Mouse (Mus musculus): ENCODE measurements around the gene Ankfn1. TPM values are rescaled to one million over a fixed set of nuclear protein-coding genes. Genes with fewer than 3 reads are reported as not detected.

The Ankfn1 gene
- polyA plus RNA-seq, 1 experiment from 2014 or later: 1.8 TPM

DNA sequence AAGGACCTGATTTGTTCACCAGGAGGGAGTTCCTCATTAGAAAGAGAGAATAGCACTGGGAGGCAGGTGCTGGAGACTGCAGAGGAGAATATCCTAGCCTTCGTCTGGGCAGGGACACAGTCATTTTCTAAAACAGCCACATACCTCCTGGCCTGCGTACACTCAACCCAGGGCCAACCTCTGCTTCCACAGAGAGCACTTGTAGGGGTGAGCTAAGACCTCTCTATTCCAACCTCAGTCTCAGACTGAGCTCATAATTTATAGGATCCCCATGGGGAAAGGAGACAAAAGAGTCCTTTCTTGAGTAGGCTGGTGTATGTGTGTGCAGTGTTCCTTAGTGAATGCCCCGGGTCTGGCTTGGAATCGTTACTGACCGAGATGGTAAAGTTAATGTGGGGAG is 418.9 kb downstream of the Ankfn1 start:
- Histone ChIP-seq H3K36me3 (no peaks in the 10 kb centered on the region), H3K4me2 (replicated peaks) (no peak overlapping the region), H3K4me3 (replicated peaks) (no peak overlapping the region), H3K4me1 (0 out of 2 replicates have a peak, but pooled peaks cover 11% of the 10 kb centered on the region), H3K9ac (no peak overlapping the region), H3K9me3 (replicated peaks) (no peaks in the 10 kb centered on the region), H3K27ac (replicated peaks) (no peak overlapping the region), H3K27me3 (no peaks in the 10 kb centered on the region)
- 79% methylated on average over 5 of the region's 5 CpGs for WGBS
- ATAC-seq (ENCODE audit: insufficient number of reproducible peaks, low FRiP score, low TSS enrichment, low read depth): no peak

DNA sequence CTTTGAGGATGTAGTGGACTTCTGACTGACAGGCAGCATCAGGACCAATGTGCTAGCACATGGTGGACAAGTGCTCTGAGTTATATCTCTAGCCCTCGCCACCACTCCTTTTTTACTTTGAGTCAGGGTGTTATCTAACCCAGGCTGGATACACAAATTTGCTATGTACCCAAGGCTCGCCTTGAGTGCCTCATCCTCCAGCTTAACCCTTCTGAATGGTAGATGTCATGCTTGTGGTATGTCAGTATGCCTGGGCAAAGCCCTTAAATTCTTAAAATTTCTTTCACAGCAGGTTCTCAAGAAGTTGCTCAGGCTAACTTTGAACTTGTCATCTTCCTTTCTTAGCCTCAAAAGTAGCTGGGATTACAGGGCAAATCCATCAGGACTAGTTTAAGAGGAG is 421.0 kb downstream of the Ankfn1 start:
- Histone ChIP-seq H3K4me2 (replicated peaks) (no peak overlapping the region), H3K9me3 (replicated peaks) (no peaks in the 10 kb centered on the region), H3K9ac (no peak overlapping the region), H3K27ac (replicated peaks) (no peak overlapping the region), H3K27me3 (no peaks in the 10 kb centered on the region), H3K36me3 (no peaks in the 10 kb centered on the region), H3K4me1 (0 out of 2 replicates have a peak, but pooled peaks cover 11% of the 10 kb centered on the region), H3K4me3 (replicated peaks) (no peak overlapping the region)
- WGBS: 60% methylated on average over 2 of the region's 2 CpGs
- ATAC-seq (ENCODE audit: insufficient number of reproducible peaks, low FRiP score, low TSS enrichment, low read depth): no peak

DNA sequence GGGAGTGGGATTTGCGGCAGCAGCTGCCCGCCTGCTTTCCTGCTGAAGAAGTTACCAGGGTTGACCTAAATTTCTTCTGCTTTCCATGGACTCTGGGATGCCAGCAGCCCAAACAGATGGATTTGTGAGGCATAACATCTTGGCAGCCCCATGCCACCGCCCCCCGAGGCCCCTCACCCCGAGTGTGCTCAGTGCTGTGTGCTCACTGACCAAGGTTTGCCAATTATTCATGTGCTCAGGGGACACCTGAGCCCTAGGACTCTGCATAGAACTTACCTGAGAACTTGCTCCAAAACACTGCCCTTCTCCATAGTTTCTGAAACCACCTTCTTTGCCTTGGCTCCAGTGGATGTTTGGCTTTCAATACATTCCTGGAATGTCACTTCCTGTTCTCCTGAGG is 421.4 kb downstream of the Ankfn1 start:
- H3K36me3 ChIP-seq: no peaks in the 10 kb centered on the region
- H3K4me1 ChIP-seq: 0 out of 2 replicates have a peak, but pooled peaks cover 11% of the 10 kb centered on the region
- no peak overlapping the region for H3K4me3 ChIP-seq (replicated peaks)
- no peak overlapping the region for H3K4me2 ChIP-seq (replicated peaks)
- no peak overlapping the region for H3K27ac ChIP-seq (replicated peaks)
- peak; percentile 51; the same call in 1 of the 2 replicates for ATAC-seq (ENCODE audit: insufficient number of reproducible peaks, low FRiP score, low TSS enrichment, low read depth)
- no peak overlapping the region for H3K9ac ChIP-seq
- no peaks in the 10 kb centered on the region for H3K9me3 ChIP-seq (replicated peaks)
- H3K27me3 ChIP-seq: no peaks in the 10 kb centered on the region
- WGBS: 44% methylated on average over 5 of the region's 5 CpGs

DNA sequence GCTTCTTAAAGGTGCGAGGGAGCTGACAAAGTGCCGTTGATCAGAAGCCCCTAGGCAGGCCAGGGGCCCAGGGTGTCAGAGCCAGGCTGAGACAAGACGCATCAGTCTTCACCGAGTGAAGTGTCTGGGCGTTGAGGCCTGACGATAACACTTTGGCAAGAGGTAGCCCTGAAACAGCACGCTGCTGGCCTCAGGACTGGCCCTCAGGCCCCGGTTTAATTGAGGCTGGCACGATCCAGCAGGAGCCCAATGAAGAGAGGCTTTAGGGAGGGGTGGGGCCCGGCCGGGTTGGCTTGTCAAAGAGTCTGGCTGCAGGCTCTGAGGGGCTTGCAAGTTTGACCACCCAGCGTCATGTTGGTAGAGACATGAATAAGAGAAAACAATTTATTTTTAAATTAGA is 437.2 kb downstream of the Ankfn1 start:
- no peaks in the 10 kb centered on the region for H3K36me3 ChIP-seq
- H3K27ac ChIP-seq (replicated peaks): no peak overlapping the region
- no peaks in the 10 kb centered on the region for H3K27me3 ChIP-seq
- no peak overlapping the region for H3K4me3 ChIP-seq (replicated peaks)
- H3K4me1 ChIP-seq: peaks cover 12% of the 10 kb centered on the region
- no peaks in the 10 kb centered on the region for H3K9me3 ChIP-seq (replicated peaks)
- H3K4me2 ChIP-seq (replicated peaks): no peak overlapping the region
- no peak overlapping the region for H3K9ac ChIP-seq
- 34% methylated on average over 12 of the region's 12 CpGs for WGBS
- ATAC-seq (ENCODE audit: insufficient number of reproducible peaks, low FRiP score, low TSS enrichment, low read depth): no peak

Other genes with a start within 250 kb of the Ankfn1 start
- gene Pctp, start 225.2 kb upstream of the Ankfn1 start, polyA plus RNA-seq (2015; fragmentation: Nextera tagmentation; extraction: Ambion mirVana): 4.7 and 4.9 TPM in 2 replicates

All from embryonic facial prominence, embryonic 15.5 days (tissue).